Mouse (Mus musculus): Measurements from ENCODE around the gene Tcte1.

DNA sequence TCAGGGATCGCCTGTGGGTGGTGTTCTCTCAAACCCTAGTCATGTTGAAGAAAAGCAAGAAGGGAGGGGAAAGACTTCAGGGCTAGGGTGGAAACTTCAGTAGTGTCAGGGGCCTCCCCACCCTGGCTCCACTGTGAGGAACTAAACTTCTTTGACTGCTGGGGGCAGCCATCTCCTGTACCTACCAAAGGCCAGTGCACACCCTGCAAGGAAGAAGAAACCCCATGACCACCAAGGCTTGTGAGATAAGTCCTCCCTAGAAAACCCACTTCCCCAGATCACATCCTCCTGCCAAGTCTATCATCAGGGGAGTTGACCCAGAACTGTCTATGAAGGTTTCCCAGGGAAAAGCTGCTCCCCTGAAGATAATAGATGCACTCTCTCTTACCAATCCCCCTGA, 31.2 kb downstream of the Tcte1 start:
- TF ChIP-seq GATA1 (IDR thresholded peaks at IDR 0.05; ENCODE audit: borderline replicate concordance, low read length) (no peak), FLI1 (IDR thresholded peaks at IDR 0.05; ENCODE audit: low read length) (no peak)

All from megakaryocyte, embryonic 14.5 days (primary cell).